Mouse (Mus musculus) ES-Bruce4 (cell line): ENCODE results near the gene Vwa8.

Experiments
- CTCF ChIP-seq: IDR thresholded peaks from one replicate; pipeline ENCODE4 v1.8.1; 2011; ENCODE audit warnings: low read depth, low read length
- EP300 ChIP-seq: IDR thresholded peaks from 2 replicates; pipeline ENCODE4 v1.6.1; 2011; ENCODE audit warnings: low read depth, low read length; ENCODE audit not compliant: insufficient read depth
- POLR2A ChIP-seq: IDR thresholded peaks from one replicate; pipeline ENCODE4 v1.8.1; 2011; ENCODE audit warnings: low read length; ENCODE audit not compliant: insufficient read depth

GRCm38 (mm10) chr14:79031230-79031740, 182.4 kb downstream of the Vwa8 start:
- TF ChIP-seq POLR2A: no peak
- no peak for TF ChIP-seq CTCF
- TF ChIP-seq EP300: no peak
